Mouse (Mus musculus) midbrain, embryonic 14.5 days (tissue): Measurements from ENCODE around the gene Mob2. TPM values are rescaled to one million over a fixed set of nuclear protein-coding genes. Genes with fewer than 3 reads are reported as not detected.

Source experiments
- ATAC-seq: fragments of 200-750 bp; cut with Nextera tagmentation; 2 replicates; pipeline ENCODE4 v1.8.0; 2017; ENCODE audit warnings: moderate number of reproducible peaks, moderate library complexity; ENCODE audit not compliant: low FRiP score, low TSS enrichment
- DNase-seq: peaks from one replicate; pipeline ENCODE4 v3.0.0-alpha.2; 2015
- H3K27ac ChIP-seq: fragments of 300-500 bp; sonication (generic); replicated peaks from 2 replicates; pipeline ENCODE4 v1.5.1; 2014; ENCODE audit warnings: mild to moderate bottlenecking, low read depth, low read length, moderate library complexity
- H3K27me3 ChIP-seq: fragments of 300-500 bp; sonication (generic); 2 replicates; pipeline ENCODE4 v1.6.1; 2014; ENCODE audit warnings: low read length, control low read depth, mixed read lengths; ENCODE audit not compliant: control insufficient read depth, insufficient read depth
- H3K36me3 ChIP-seq: fragments of 300-500 bp; sonication (generic); 2 replicates; pipeline ENCODE4 v1.6.1; 2014; ENCODE audit warnings: low read length, control low read depth; ENCODE audit not compliant: control insufficient read depth, insufficient read depth
- H3K4me1 ChIP-seq: fragments of 300-500 bp; sonication (generic); 2 replicates; pipeline ENCODE4 v1.6.1; 2014; ENCODE audit warnings: mild to moderate bottlenecking, antibody characterized with exemption, low read length, control low read depth; ENCODE audit not compliant: control insufficient read depth, insufficient read depth
- H3K4me2 ChIP-seq: fragments of 300-500 bp; sonication (generic); 2 replicates; pipeline ENCODE4 v1.6.1; 2014; ENCODE audit warnings: mild to moderate bottlenecking, low read length, moderate library complexity
- H3K4me3 ChIP-seq: fragments of 300-500 bp; sonication (generic); replicated peaks from 2 replicates; pipeline ENCODE4 v1.5.1; 2014; ENCODE audit warnings: low read depth, low read length
- H3K9ac ChIP-seq: fragments of 300-500 bp; sonication (generic); replicated peaks from 2 replicates; pipeline ENCODE4 v1.6.1; 2014; ENCODE audit warnings: mild to moderate bottlenecking, low read length, moderate library complexity
- H3K9me3 ChIP-seq: fragments of 300-500 bp; sonication (generic); 2 replicates; pipeline ENCODE4 v1.6.1; 2016; ENCODE audit warnings: low read length, control low read depth, mixed read lengths; ENCODE audit not compliant: control insufficient read depth
- WGBS: fragments of 180-500 bp; shearing (Covaris S2); extraction: QIAGEN DNeasy Blood & Tissue Kit; methylation state at CpG from one replicate; pipeline ENCODE4 v1.1.7; 2014; 5-methylcytosine and 5-hydroxymethylcytosine counted together
- polyA plus RNA-seq: library from polyadenylated mRNA; unstranded; fragments of >200 nt; fragmentation: Nextera tagmentation; extraction: Ambion mirVana; gene quantifications from 2 replicates; pipeline ENCODE4 v1.2.1, GENCODE M21; 2014

Gene Mob2
- polyA plus RNA-seq, 1 experiment from 2014 or later: 57.2 TPM

DNA sequence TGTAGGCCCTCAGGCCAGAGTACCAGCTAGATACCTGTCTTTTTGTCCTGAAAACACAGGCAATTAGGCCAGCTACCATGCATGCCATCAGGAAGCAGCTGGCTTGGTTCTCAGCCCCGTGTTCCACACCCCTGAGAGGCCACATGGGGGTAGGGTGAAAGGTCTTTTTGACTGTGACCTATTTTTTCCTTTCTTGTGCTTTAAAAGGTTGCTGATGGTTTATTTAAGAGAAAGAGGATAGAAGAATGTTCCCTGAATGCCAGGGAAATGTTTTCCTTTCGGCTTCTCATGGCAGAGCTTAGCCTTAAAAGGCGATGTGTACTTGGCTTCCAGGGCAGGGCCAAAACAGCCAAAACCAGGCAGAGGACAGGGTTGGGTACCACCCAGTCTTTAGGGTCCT is 40.0 kb downstream of the Mob2 start:
- Histone ChIP-seq H3K4me2 (no peak overlapping the region), H3K9ac (no peak overlapping the region), H3K27me3 (no peaks in the 10 kb centered on the region), H3K4me1 (no peaks in the 10 kb centered on the region), H3K9me3 (no peaks in the 10 kb centered on the region), H3K4me3 (no peak overlapping the region), H3K27ac (no peak overlapping the region), H3K36me3 (peaks cover 7% of the 10 kb centered on the region)
- ATAC-seq (no peak), DNase-seq (no peak)
- WGBS: 77% methylated on average over 3 of the region's 3 CpGs

DNA sequence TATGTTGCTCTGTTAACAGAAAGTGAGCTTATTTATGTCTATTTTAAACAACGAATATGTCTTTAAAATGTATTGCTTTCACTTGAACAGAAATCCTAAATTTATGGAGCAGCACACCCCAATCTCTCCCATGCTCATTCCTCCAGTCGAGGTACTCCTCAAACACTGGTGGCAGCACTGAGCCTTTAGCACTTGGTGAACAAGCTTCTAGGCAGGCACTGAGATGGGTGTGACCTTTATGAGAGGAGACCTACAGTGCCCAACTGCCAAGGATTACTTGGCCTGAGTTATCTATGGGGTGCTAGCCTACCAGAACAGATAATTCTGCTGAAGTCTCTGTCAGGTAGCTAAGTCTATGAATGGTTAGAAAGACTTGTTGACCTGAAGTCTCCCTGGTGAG is 41.2 kb downstream of the Mob2 start:
- no peaks in the 10 kb centered on the region for H3K4me1 ChIP-seq
- H3K4me2 ChIP-seq: no peak overlapping the region
- H3K9ac ChIP-seq: no peak overlapping the region
- no peak for DNase-seq
- no peak overlapping the region for H3K27ac ChIP-seq
- ATAC-seq: no peak
- WGBS: 64% methylated on average over 2 of the region's 2 CpGs
- H3K36me3 ChIP-seq: peaks cover 18% of the 10 kb centered on the region
- no peaks in the 10 kb centered on the region for H3K9me3 ChIP-seq
- H3K27me3 ChIP-seq: no peaks in the 10 kb centered on the region
- H3K4me3 ChIP-seq: no peak overlapping the region

DNA sequence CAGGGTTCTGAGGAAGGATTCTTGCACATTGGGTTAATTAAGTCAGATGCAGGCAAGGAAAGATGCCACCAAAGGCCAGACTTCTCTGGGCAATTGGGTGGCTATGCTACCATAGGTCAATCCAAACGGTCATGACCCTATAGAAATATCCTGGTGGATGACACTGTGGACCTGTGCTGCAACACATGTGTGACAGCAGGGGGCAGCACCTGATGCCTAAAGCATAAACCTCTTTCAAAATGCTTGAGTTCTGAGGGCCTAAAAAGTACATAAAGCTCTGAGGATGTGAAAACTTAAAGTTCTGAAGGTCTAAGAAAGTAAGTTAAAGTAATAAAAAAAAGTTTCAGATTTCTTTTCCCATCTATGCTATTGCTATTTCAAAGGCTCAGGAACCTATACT is 44.3 kb downstream of the Mob2 start:
- no peaks in the 10 kb centered on the region for H3K4me1 ChIP-seq
- no peaks in the 10 kb centered on the region for H3K9me3 ChIP-seq
- no peak overlapping the region for H3K4me2 ChIP-seq
- H3K36me3 ChIP-seq: peaks cover 33% of the 10 kb centered on the region
- H3K4me3 ChIP-seq: no peak overlapping the region
- ATAC-seq (no peak), DNase-seq (peak; percentile 78)
- no peaks in the 10 kb centered on the region for H3K27me3 ChIP-seq
- WGBS: 67% methylated on average over 1 of the region's 1 CpGs
- H3K27ac ChIP-seq: no peak overlapping the region
- no peak overlapping the region; the same call in 1 of the 2 replicates for H3K9ac ChIP-seq

DNA sequence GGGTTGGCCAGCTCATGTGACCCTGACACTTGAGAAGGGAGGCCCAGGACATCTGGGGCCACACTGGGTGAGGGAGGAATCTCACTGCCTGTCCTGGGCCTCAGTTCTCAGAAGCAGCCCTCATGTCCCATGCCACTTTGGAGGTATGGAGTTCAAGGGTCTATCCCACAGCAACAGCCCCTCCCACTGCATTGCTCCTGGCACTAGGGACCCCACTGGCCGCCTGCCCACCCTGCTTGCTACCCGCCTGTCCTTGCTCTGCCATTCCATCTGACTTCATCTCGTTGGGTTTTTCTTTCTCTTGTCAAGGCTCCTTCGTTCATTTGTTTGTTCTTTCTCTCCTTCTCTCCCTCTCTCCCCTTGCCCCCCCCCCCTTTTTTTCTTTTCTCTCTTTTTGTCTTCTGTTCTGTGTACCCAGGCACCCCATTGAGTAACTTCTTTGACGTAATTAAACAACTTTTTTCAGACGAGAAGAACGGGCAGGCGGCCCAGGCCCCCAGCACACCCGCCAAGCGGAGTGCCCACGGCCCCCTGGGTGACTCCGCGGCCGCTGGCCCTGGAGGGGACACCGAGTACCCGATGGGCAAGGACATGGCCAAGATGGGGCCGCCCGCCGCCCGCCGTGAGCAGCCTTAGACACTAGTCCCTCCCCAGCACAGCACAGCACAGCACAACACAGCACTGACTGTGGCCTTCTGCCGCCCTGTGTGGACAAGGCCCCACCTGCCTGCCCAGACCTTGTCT is 59.1 kb downstream of the Mob2 start:
- Histone ChIP-seq H3K4me1 (no peaks in the 10 kb centered on the region), H3K36me3 (peaks cover 86% of the 10 kb centered on the region), H3K27me3 (no peaks in the 10 kb centered on the region), H3K9me3 (no peaks in the 10 kb centered on the region), H3K27ac (no peak overlapping the region), H3K9ac (no peak overlapping the region), H3K4me3 (no peak overlapping the region), H3K4me2 (no peak overlapping the region)
- 80% methylated on average over 22 of the region's 22 CpGs for WGBS
- DNase-seq (no peak), ATAC-seq (no peak)

DNA sequence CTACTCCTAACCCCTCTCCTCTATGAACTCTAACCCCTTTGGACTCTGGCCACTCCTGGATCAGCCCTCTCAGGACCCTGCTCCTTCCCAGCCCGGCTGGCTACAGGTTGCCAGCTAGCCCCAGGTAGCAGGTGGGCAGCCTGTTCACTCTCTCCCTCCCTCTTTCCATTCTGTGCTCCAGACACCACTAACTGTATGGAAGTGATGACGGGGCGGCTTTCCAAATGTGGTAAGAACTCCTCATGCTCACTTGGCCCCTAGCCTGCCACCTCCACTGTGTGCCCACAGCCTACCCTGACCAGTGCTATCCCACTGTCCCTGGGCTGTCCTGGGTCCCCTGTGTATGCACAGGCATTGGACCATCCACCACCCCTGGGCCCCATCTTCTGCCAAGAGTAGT is 60.2 kb downstream of the Mob2 start:
- DNase-seq: no peak
- H3K27ac ChIP-seq: no peak overlapping the region
- H3K9ac ChIP-seq: no peak overlapping the region
- no peak overlapping the region for H3K4me2 ChIP-seq
- peaks cover 91% of the 10 kb centered on the region for H3K36me3 ChIP-seq
- ATAC-seq: no peak
- 89% methylated on average over 3 of the region's 3 CpGs for WGBS
- no peaks in the 10 kb centered on the region for H3K4me1 ChIP-seq
- H3K4me3 ChIP-seq: no peak overlapping the region
- no peaks in the 10 kb centered on the region for H3K9me3 ChIP-seq
- H3K27me3 ChIP-seq: no peaks in the 10 kb centered on the region

DNA sequence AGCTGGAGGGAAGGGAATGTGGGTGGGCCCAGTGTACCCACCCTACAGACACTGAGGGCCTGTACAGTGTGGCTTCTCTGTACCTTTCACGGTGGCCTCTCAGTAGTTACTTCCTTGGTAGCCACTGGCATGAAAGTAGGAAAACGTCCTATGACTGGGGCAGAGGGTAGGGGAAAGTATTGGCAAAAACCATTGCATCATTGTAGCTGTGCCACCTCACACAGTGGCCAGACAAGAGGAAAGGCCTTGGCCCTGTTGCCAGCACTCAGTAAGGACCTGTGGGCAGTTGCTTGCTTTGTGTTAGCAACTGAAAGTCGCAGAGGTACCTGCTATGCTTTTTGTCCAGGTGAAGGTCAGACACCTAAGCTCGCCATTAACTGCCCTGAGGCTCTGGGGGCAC is 66.7 kb downstream of the Mob2 start:
- peaks cover 100% of the 10 kb centered on the region for H3K36me3 ChIP-seq
- H3K27ac ChIP-seq: no peak overlapping the region
- H3K9me3 ChIP-seq: no peaks in the 10 kb centered on the region
- WGBS: 94% methylated on average over 4 of the region's 4 CpGs
- H3K4me3 ChIP-seq: no peak overlapping the region
- no peaks in the 10 kb centered on the region for H3K4me1 ChIP-seq
- DNase-seq (no peak), ATAC-seq (no peak)
- H3K4me2 ChIP-seq: no peak overlapping the region
- no peak overlapping the region for H3K9ac ChIP-seq
- H3K27me3 ChIP-seq: no peaks in the 10 kb centered on the region

DNA sequence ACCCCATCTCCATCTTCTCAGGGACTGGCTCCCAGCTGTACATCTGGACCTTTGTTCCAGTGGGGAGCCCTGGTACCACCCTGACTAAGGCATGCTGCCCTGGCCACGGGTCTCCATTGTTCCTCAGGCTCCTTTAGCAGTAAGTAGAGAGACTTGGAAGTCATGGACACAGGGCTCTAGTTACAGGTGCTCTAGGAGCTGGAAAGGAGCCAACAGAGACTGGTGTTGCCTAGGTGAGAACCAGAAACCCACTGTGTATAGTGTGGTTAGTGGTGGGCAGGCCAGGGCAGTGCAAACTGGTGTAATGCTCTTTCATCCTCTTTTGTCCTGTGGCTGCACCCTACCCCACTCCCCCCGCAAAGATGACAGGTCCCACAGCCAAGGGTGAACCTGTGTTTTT is 69.7 kb downstream of the Mob2 start:
- no peak overlapping the region for H3K27ac ChIP-seq

DNA sequence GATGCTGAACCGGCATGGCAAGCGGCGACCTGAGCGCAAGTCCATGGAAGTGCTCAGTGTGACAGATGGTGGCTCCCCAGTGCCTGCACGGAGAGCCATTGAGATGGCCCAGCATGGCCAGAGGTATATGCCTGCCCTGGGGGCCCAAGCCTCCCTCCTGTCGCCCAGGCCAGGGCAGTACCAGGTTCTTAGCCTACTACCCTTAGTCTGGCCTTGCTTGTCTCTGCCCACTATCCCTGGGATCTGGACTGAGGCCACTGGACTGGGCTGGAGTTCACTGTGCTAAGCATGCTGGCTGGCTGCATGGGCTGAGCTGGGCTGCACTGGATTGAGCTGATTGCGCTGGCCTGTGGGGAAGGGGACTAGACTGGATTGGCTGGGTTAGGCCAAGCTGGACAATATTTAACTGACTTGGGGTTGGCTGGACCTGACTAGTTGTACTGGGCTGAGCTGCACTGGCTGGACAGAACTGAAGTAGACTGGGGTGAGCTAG is 72.5 kb downstream of the Mob2 start:
- Histone ChIP-seq H3K27me3 (no peaks in the 10 kb centered on the region), H3K9ac (no peak overlapping the region), H3K4me1 (no peaks in the 10 kb centered on the region), H3K4me3 (no peak overlapping the region), H3K36me3 (peaks cover 96% of the 10 kb centered on the region), H3K27ac (no peak overlapping the region), H3K9me3 (no peaks in the 10 kb centered on the region), H3K4me2 (no peak overlapping the region)
- WGBS: 89% methylated on average over 7 of the region's 7 CpGs
- DNase-seq: no peak
- ATAC-seq: no peak

More for the DNA sequence above, 69.7 kb downstream of the Mob2 start:
- H3K27me3 ChIP-seq: no peaks in the 10 kb centered on the region
- WGBS: 76% methylated on average over 2 of the region's 2 CpGs
- no peak for ATAC-seq
- H3K4me1 ChIP-seq: no peaks in the 10 kb centered on the region
- H3K4me2 ChIP-seq: no peak overlapping the region
- no peak overlapping the region for H3K4me3 ChIP-seq
- H3K36me3 ChIP-seq: peaks cover 100% of the 10 kb centered on the region
- no peak for DNase-seq
- H3K9me3 ChIP-seq: no peaks in the 10 kb centered on the region
- no peak overlapping the region for H3K9ac ChIP-seq

DNA sequence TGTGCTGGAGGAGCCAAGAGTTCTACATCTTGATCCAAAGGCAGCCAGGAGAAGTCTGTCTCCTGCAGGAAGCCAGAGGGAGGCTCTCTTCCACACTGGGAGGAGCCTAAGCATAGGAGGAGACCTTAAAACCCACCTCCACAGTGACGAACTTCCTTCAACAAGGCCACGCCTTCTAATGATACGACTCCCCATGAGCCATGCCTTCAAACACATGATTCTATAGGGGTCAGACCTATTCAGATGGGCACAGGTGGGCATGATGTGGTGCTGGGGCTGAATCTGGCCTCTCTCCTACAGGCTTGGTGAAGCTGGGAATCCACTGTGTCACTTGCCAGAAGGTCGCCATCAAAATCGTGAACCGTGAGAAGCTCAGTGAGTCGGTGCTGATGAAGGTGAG is 79.6 kb downstream of the Mob2 start:
- Histone ChIP-seq H3K9me3 (no peaks in the 10 kb centered on the region), H3K27me3 (no peaks in the 10 kb centered on the region), H3K4me3 (no peak overlapping the region), H3K27ac (no peak overlapping the region), H3K4me2 (no peak overlapping the region), H3K9ac (no peak overlapping the region), H3K4me1 (0 out of 2 replicates have a peak, but pooled peaks cover 6% of the 10 kb centered on the region), H3K36me3 (peaks cover 54% of the 10 kb centered on the region)
- DNase-seq (no peak), ATAC-seq (no peak)
- WGBS: 96% methylated on average over 7 of the region's 7 CpGs
